Mouse (Mus musculus): Measurements from ENCODE around the gene Foxo1.

- TF ChIP-seq GATA1 (IDR thresholded peaks at IDR 0.05; ENCODE audit: borderline replicate concordance, low read length) (no peak), FLI1 (IDR thresholded peaks at IDR 0.05; ENCODE audit: low read length) (no peak)
Measured at GRCm38 (mm10) chr3:52396121-52396731, 128.1 kb downstream of the Foxo1 start.

Data from megakaryocyte, embryonic 14.5 days (primary cell).